Mouse (Mus musculus): Measurements from ENCODE around the gene Inhbe. TPM values are rescaled to one million over a fixed set of nuclear protein-coding genes. Genes with fewer than 3 reads are reported as not detected.

Inhbe gene
- total RNA-seq (2023): not detected in 2 replicates

DNA sequence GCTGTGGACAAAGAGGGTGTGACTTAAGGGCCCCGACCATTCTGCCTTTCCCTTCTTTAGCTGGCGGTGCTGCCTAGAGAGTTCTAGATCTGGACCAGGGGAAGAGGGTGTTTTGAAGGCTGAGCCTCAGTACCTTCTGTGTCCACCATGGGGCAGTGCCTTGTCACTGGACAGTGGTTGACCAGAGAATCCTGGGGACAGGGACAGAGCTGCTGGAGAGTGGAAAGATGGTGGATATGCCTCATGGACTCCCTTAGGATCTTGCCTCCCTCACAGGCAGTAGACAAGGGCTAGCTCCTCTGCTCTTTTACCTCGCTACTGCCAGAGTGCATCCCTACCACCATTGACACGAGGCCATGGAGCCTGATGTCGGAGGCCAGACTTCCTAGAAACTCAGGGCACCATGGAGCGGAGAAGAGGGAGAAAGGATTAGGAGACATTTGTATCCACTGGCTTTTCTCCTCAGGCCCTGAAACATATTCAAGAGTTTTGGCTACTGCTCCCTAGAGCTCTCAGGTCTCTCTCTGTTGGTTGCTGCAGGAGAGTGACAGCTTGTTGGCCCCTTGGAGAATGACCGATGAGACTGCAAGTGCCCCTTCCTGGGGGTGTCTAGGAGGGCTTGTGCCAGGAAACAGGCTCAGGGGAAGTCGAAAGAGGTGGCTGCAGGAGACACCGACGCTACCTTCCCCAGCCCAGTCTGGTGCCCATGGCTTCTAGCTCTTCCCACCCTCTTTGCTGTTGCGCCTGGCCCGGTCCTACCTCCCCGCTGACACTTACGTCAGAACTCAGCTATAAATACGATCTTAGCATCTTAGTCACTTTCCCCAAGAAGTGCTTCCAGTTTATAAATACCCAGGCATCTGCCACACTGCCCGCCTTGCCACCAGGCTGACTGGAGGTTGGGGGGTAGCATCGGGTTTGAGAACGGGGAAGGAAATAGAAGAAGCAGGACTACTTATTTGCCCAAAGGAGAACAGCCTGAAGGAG lies at the start of gene Inhbe:
Inhbe (minus strand) TSS at position 503 of the 987 bp plus-strand sequence.

GRCm38 (mm10) chr10:127380251-127380691 lies 26.1 kb upstream of the Inhbe start, which contains the start of gene R3hdm2:
Gene R3hdm2 (plus strand): TSS chr10:127380327.

DNA sequence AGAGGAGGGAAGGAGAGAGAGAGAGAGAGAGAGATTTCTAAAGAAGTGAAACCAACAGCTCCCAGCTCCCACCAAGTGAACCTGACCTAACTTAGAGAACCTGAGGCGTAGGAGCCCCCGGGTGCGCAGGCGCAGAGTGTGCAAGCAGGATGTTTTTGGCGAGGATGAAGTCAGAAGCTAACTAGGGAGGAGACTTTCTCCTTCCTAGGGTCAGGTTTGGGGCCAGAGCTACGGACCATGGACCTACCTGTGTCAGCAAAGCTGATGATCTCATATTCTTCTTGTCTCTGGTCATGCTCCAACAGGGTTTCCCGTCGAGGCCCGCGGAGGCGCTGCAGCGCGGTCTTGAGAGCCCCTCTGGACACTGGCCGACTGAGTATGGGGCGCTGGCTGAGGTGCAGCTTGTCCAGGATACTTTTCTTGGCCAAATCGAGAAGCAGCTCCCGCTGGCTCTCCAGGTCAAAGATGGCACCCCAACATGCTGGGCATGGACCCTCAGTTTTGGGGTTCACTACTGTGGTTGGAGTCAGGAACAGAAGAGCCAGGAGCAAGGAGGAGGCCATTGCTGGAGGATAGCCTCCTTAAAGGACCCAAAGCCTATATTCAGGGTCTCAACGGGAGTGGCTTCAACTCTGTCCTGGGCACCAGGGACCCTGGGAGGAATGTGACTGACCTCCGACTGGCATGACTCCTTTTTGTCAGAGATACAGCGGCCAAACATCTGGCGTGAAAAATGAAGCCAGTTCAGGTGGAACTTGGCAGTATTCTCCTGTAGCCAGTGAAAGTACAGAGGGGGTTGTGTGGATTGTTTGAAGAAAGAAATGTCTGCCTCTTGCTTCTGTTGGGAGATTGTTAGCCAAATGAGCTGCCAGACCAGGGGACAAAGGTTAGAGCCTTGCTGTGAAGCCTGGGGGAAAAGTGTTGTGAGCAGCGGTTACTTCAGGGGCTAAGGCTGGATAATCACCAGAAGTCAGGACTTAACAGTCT lies 15.9 kb upstream of the Inhbe start, which contains the start of gene Inhbc:
Inhbc (minus strand) TSS at position 598 of the 987 bp plus-strand sequence.

GRCm38 (mm10) chr10:127341891-127342639 lies 12.1 kb downstream of the Inhbe start, which contains the start of gene Gli1:
Gene Gli1 (minus strand): TSS chr10:127341974.

GRCm38 (mm10) chr10:127321621-127322020 lies 32.6 kb downstream of the Inhbe start, which contains the start of gene Arhgap9:
Gene Arhgap9 (plus strand): TSS chr10:127321964.

DNA sequence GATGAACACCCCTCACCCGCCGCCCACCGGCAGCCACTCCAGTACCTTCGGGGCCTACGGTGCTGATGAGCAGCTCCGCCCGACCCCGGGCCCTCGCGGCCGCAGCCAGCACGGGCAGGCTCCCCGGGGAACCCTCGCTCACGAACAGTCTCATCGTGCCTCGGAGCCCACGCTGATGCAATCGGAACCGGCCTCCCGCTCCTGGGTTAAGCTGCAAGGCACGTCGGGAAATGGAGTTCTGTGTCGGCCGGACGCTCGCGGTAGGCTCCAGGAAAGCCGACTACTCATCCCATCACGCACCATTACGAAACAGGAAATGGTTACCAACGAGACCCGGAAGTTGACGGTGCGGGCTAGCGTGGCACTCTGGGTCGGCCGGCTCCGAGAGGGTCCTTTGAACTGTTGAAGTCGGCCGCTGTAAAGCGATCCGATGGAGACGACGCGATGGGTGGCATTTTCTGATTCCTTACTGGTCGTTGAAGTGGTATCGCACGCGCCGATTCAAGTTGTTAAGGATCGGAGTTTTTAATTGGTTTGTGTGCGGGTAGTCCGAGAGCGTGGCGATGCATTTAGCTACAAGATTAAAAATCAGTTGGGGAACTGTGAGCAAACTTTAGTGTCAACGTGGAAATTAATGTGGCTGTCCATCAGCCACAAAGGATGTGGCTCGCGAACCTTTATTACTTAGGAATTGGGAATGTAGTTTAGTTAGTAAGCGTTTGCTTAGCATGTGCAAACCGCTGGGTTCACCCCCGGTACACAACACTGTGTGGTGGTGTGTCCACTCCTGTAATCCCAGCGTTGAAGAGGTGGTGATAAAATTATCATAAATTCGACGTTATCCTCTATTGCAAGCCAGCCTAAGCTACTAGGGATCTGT lies 42.5 kb downstream of the Inhbe start, which contains the start of gene Mars:
Mars (minus strand) TSS at position 311 of the 880 bp plus-strand sequence.

Other genes starting within 250 kb of the Inhbe start
- gene Os9, start 233.3 kb downstream of the Inhbe start, total RNA-seq (2023): 96.0 and 111 TPM in 2 replicates
- 90.5 and 91.7 TPM in 2 replicates for gene B4galnt1, start 189.2 kb downstream of the Inhbe start, total RNA-seq (2023)
- not detected in 2 replicates for gene Slc26a10, start 173.8 kb downstream of the Inhbe start, total RNA-seq (2023)
- gene Arhgef25, start 164.3 kb downstream of the Inhbe start, total RNA-seq (2023): not detected in 2 replicates
- 13.5 and 23.8 TPM in 2 replicates for gene Dtx3, start 158.7 kb downstream of the Inhbe start, total RNA-seq (2023)
- 34.4 and 42.1 TPM in 2 replicates for gene Pip4k2c, start 142.8 kb downstream of the Inhbe start, total RNA-seq (2023)
- gene Kif5a, start 91.1 kb downstream of the Inhbe start, total RNA-seq (2023): 0.07 and 0.47 TPM in 2 replicates
- gene Dctn2, start 88.0 kb downstream of the Inhbe start, total RNA-seq (2023): 108 and 131 TPM in 2 replicates
- gene Mbd6, start 65.4 kb downstream of the Inhbe start, total RNA-seq (2023): 168 and 220 TPM in 2 replicates
- gene Mars, start 42.6 kb downstream of the Inhbe start, total RNA-seq (2023): 36.6 and 41.9 TPM in 2 replicates
- gene Arhgap9, start 32.4 kb downstream of the Inhbe start, total RNA-seq (2023): 251 and 319 TPM in 2 replicates
- not detected in 2 replicates for gene Gli1, start 12.4 kb downstream of the Inhbe start, total RNA-seq (2023)
- not detected in 2 replicates for gene Inhbc, start 16.0 kb upstream of the Inhbe start, total RNA-seq (2023)
- 101 and 111 TPM in 2 replicates for gene R3hdm2, start 25.9 kb upstream of the Inhbe start, total RNA-seq (2023)
- gene Stac3, start 147.3 kb upstream of the Inhbe start, total RNA-seq (2023): 1.8 and 2.8 TPM in 2 replicates
- gene Ndufa4l2, start 160.6 kb upstream of the Inhbe start, total RNA-seq (2023): not detected in 2 replicates
- gene Shmt2, start 168.0 kb upstream of the Inhbe start, total RNA-seq (2023): 15.5 and 16.0 TPM in 2 replicates
- not detected in 2 replicates for gene Nxph4, start 180.1 kb upstream of the Inhbe start, total RNA-seq (2023)